Mouse (Mus musculus) lung, postnatal 4 days (tissue): ENCODE results near the gene Zfp410.

ENCODE experiments used
- DNase-seq, 2 experiments: peaks; one replicate each; pipeline ENCODE4 v3.0.0; 2021

Zfp410 gene

DNA sequence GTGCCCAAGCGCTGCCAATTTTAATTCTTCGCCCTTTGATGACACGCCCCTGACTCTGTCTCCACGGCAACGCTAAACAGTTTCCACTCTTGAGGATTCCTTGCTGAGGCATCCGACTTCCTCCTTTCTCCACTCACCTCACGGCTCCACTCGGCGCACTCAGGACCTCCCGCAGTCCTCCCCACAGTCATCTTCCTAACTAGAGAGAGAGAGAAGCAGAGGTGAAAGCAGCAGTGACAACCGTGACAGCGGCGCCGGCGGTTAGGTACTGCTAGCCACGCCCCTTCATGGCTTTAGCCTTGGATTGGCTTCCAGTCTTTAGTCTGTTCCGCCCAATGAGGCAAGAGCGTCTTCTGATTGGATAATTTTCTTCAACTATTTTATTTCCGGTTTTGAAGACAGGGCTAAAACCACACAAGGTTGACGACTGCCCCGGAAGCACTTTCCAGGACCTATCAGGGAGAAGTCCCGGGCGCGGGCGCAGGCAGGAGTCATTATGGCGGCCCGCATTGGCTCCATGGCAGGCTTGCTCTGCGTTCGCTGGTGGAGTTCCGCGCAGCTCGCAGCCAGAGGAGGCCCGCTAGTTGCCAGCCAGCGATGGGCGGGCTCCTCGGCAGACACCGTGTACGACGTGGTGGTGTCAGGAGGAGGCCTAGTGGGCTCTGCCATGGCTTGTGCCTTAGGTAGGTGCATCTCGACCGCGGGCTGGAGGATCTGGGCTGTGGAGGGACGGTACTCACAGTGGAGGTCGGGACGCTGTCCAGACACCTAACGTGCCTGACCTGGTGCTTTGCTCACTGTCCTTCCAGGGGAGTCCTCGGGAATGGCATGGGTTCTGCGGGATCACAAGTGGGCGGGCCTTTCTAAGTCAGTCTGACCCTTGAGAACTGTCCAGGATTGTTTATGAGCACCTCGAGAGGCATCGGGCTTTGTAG, 45.2 kb downstream of the Zfp410 start, which contains the start of the genes Coq6 and Fam161b:
Gene Coq6, plus strand, starts transcription at position 103 of the 935 bp plus-strand sequence.
Gene Fam161b, minus strand, starts transcription at position 279 of the 935 bp plus-strand sequence.
- DNase-seq: peak; percentile 93 to 95

DNA sequence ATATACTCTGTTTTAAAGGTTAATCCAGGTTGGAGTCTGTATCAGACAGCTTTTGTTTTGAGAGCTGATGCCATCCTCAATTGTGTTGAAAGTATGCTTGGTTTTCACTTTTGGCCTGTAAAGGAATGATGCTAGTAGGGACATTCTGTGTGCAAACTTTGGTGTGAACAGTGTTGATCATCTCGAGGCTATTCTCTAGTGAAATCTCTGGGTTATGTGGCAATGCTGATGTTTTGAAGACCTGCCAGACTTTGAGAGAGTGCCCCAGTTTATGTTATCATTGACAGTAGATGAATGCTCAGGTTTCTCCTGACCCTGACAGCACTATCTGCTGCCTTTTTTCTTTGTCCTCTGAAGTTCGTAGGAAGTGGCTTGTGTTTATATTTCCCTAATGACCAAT, 46.2 kb downstream of the Zfp410 start:
- no peak for DNase-seq

DNA sequence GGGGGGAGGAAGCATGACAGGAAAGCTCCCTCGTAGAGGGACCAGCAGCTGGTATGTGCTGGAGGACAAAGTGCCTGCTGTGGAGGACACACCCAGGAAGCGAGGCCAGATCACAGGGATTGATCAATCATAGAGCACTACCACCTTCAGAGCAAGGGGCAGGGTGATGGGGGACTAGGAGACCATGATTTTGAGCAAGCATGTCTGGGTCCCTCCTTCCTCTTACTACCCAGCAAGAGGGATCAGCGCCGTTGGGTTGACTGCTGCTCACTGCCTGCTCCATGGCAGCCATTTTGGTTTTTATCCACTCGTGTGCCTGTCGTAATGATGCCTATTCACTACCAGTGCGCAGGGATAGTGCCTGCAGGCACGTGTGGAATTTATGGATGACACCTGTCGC, 47.6 kb downstream of the Zfp410 start:
- no peak for DNase-seq

DNA sequence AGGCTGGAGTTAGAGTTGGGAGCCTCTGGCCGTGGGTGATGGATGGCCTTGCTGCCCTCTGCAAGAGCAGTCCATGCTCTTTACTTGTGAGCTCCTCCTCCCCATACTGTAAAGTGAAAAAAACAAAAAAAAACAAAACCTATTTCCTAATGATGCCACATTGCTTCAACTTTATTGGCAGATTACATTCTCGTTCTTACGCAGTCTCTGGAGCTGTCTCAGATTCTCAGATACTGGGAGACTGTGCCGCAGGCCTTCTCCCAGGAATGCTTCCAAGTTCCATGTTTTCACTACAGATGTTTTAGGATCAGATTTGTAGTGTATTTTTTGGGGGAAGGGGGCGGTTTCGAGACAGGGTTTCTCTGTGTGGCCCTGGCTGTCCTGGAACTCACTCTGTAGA, 48.5 kb downstream of the Zfp410 start:
- no peak for DNase-seq

DNA sequence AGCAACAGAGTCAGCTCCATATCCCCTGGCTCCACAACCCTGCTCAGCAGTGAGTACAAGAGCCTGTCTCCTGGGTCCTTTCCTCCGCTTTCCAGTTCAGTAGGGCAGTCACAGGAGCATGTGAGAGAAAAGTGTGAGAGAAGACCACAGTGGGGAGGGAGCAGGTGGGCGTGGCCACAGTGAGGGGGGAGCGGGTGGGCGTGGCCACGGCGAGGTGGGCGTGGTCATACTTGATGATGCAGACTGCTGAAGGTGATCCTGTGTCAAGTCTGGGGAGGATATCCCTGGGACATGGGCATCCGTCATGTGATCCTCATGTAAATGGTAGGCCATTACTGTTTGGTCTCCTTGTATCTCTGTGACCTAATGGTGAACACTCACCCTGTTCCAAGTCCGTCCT, 50.3 kb downstream of the Zfp410 start:
- no peak for DNase-seq

DNA sequence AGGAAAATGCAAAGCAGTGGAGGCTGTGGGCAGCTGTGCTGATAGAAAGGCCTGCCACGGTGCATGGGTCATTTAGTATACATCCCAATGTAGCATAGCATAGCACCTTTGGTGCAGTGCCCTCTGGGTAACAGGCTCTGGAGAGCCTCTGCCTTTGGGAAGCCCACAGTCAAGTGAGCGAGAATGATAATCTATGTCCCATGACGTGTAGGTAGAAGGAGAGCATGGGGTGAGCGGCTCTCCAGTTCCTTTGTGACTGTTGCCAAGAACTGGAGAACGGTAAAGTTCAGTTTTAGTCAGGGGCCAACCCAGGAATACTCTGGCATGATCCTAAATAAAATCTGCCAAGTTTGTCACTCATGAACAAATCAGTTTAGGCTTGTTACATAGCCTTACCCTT, 55.0 kb downstream of the Zfp410 start:
- no peak for DNase-seq

DNA sequence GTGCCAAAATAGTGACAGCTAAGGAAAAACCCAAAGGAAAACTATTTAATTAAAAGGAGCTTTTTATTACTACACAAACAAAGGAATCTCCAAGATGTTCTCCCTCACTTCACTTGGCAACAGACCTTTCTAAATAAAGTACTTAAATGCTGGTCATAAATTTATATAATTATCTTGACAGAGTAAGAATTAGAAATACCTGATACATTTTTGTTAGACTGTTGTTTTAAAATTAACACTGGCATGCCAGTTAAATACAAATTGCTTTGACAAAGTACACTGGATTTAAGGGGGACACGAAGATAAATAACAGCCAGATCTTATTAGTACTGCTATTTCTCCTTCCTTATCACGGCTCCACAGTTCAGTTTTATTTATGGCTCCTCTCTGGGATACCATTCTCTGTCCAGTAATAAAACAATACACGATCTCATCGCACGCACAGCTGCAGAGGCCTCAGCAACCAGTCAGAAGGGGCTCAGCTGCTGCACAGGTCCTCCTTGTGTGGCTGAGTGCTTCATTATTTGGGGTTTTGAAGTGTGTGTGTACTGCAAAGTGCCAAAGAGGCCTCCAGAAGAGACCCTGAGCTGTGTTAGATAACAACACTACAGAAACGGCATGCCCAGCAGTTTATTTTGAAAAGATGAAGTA, 57.3 kb downstream of the Zfp410 start:
- DNase-seq: no peak

DNA sequence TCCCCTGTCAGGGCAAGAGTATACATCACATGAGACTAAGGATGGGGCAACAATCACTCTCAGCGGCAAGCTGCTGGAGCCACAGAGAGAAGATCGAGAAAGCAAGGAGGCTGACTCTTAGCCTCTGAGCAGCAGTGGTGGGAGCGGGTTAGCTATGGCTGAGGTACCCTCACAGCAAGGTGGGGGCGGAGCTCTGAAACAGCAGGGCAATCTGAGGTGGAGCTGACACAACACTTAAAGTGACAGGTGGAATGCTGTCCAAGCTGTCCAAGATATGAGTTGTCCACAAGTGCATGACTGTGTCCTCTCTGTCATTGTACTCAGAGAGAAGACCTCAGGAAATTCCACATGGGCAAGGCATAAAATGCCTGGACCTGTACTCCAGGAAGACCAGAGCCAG, 65.7 kb downstream of the Zfp410 start:
- DNase-seq: no peak

DNA sequence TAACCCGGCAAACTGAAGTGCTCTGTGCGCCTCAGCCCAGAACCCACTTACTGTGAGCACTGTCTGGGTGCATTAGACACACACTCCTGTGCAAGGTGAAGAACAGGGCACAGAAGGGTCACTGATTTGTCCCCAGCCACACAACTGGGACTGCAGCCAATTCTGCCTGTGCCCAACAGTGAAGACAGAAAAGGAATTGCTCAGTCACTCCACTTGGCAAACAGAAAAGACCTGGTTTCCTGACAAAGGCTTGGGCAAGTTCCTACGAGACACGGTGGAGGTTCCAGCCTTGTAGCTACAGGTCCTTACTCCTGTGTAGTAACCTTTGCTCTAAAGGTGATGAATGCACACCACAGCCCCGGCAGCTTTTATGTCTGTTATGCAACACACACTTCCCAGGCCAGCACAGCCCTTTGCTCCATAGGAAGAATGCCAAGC, 68.0 kb downstream of the Zfp410 start:
- peak; percentile 54 to 73 for DNase-seq

DNA sequence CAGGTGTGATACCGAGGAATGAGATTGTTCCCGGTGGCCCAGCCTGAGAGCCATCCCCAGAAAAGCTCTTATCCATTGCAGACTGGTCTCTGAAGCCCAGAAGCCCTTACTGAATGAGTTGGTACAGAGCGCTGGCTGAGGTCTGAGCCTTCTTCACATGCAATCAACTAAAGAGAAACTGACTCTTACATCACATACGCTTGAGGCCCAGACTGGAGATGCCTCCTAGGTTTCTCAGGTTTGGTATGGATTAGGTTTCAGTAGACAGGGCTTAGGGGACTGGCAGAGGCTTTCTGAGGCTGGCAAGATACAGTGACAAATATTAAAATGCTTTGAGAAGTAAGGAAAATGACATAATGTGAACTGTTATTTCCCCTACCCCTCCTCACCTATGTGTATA, 68.8 kb downstream of the Zfp410 start:
- no peak for DNase-seq

DNA sequence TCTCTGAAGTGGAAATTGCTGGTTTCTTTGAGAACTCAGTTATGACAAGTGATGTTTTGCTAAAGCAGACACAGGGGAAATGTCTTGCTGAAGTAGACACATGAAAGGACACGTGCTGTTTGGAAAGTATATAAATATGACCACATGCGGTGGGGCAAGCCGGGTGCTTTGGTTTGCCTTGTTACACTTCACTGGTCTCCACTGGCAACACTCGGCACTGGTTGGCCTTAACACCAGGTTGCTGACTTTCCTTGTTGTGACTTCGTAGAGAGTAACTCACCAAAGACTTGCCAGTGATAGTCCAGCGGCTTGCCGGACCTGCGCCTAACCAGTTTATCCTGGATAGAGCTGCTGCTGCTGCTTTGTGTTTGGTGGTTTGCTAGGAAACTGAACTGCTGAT, 71.4 kb downstream of the Zfp410 start:
- DNase-seq: no peak

DNA sequence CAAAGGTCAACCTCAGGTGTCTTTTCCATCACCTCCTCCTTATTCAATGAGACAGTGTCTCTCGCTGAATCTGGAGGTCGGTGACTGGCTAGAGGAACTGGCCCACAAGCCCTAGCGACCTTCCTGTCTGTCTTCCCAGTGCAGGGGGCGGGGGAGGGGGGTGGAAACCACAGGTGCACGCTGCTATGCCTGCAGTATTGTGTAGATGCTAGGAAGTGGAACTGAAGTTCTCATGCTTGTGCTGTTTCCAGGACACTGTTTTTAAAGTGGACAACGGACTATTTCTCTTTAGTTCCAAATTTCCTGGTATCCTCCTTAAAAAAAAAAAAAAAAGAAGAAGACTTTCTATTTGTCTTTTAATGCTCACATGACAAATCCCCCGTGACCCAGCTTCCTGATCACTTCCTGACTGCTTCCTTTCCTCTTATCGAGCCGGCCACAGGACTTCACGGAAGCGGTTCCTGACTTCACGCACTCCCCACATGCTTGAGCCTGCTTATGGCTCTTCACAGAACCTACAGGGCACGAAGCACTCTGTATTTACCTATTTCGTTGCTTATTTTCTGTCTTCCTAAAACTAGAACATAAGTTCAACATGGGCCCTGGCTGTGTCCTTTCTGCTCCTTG, 72.2 kb downstream of the Zfp410 start:
- no peak for DNase-seq

DNA sequence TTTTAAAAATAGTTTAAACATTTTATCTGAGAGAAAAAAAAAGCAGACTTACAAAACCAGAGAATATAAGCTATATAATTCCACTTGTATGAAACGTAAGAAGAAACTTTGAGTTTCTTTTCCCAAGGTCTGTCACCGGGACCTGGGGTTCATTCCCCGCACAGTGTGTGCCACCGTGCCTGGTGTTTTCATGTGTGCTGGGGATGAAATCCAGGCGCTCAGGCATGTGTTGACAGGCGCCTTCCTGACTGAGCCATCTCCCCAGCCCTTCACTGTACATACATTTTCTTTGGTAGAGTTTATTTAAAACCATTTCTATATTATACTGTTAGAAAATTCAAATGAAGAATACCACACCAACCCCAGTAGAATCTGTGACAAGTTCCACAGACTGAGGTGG, 73.7 kb downstream of the Zfp410 start:
- no peak for DNase-seq

DNA sequence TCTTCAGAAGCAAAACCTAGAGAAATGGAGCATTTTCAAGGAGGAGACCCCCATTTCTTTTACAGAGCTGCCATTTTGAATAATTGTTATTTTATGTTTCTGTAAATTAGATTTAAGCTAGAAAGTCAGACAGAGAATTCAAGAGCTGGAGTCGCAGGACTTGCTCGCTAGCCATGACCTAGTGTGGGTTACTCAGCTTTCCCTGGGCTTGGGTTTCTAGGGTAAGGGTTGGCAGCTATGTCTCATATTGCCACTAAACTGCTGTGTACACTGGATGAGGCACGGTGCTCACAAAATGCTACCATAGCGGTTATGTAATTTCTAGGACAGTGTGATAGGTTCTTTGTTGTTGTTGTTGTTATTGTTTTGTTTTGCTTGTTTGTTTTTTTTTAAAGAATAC, 76.0 kb downstream of the Zfp410 start:
- DNase-seq: no peak
